Mouse (Mus musculus) small intestine, adult 2 months (tissue): ENCODE results near the gene Tbc1d4.

Experiments
- CTCF ChIP-seq: fragments of 200-500 bp; IDR thresholded peaks from 2 replicates; pipeline ENCODE4 v1.5.1; 2012; ENCODE audit warnings: low read depth, mild to moderate bottlenecking, control low read depth, inconsistent platforms, low read length, moderate library complexity, mixed read lengths; ENCODE audit not compliant: insufficient replicate concordance, insufficient read length; ENCODE audit errors: extremely low read depth
- POLR2A ChIP-seq: fragments of 200-500 bp; IDR thresholded peaks from 2 replicates; pipeline ENCODE4 v1.6.1; 2012; ENCODE audit warnings: low read depth, mild to moderate bottlenecking, control low read depth, inconsistent platforms, low read length, moderate library complexity

GRCm38 (mm10) chr14:101468143-101468542 is 140.8 kb downstream of the Tbc1d4 start:
- TF ChIP-seq CTCF = no peak
- TF ChIP-seq POLR2A = no peak
